Mouse (Mus musculus): ENCODE data around the gene Disc1.

DNA sequence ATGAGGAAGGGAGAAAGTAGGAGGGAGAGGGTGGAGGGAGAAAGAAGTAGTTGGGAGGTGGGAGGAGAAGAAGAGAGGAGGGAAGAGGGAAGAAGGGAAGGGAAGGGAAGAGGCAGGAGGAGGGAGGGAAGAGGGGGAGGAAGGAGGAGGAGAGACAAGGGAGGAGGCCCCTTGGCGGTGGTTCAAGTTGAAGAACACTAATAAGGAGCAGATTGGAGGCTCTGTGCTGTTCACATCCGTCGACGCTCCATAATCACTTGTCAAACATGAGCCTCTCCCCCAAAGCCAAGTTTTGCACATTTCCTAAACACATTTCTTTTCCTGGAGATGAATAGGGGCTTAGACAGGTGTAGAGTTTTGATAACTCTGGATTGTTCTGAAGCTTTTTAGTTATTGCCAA is 245.3 kb downstream of the Disc1 start:
- TF ChIP-seq POLR2A (IDR thresholded peaks at IDR 0.05; ENCODE audit: low read depth, low read length) (no peak), CTCF (IDR thresholded peaks at IDR 0.05; ENCODE audit: extremely low read depth, insufficient read depth, insufficient read length, insufficient replicate concordance) (no peak)
